Comparison of ENCODE assay signal across 8 mouse cellular contexts in the genomic region with DNA sequence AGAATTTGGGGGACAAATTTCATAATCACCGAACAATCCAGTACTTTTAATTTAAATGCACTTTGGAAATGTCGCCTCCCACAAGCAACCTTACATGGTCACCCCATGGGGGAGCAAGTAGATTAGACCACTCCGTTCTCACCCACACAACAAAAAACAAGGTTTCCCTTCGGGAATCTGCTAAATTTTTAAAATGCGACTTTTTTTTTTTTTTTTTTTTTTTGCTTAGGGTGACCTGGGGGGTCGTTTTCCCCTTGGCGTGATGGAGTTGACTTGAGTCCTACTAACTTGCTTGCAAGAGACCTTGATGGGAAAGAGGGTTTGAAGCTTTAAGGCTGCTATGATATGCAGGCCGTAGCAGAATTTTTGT. TPM values are rescaled to one million over a fixed set of nuclear protein-coding genes. Genes with fewer than 3 reads are reported as not detected.
DNase-seq lines count a peak whose midpoint lies in the region; ATAC-seq and TF ChIP-seq lines count a peak whose summit lies in the region.

No protein-coding gene starts in this region.

- H3K4me1 ChIP-seq in heart, postnatal 0 days (ENCODE audit: control insufficient read depth, insufficient read depth), result peaks cover 36% of the 10 kb centered on the region
- H3K4me1 ChIP-seq in hindbrain, embryonic 13.5 days (replicated peaks), result peaks cover 38% of the 10 kb centered on the region
- H3K4me1 ChIP-seq in midbrain, embryonic 13.5 days (replicated peaks), result peaks cover 25% of the 10 kb centered on the region

- no peaks in the 10 kb centered on the region for H3K36me3 ChIP-seq in heart, postnatal 0 days (replicated peaks; ENCODE audit: control insufficient read depth, insufficient read depth, low read length)
- no peaks in the 10 kb centered on the region for H3K36me3 ChIP-seq in hindbrain, embryonic 13.5 days
- H3K36me3 ChIP-seq in midbrain, embryonic 13.5 days, result no peaks in the 10 kb centered on the region

- H3K4me2 ChIP-seq in heart, postnatal 0 days (ENCODE audit: low read depth, low read length), result peak overlapping the region; percentile 72
- H3K4me2 ChIP-seq in hindbrain, embryonic 13.5 days, result peak overlapping the region; percentile 96
- peak overlapping the region; percentile 79 for H3K4me2 ChIP-seq in midbrain, embryonic 13.5 days (replicated peaks)

- no peaks in the 10 kb centered on the region for H3K27me3 ChIP-seq in heart, postnatal 0 days (ENCODE audit: control insufficient read depth, insufficient read depth, low read length)
- peaks cover 27% of the 10 kb centered on the region for H3K27me3 ChIP-seq in hindbrain, embryonic 13.5 days
- H3K27me3 ChIP-seq in midbrain, embryonic 13.5 days, result peaks cover 27% of the 10 kb centered on the region

- ATAC-seq in heart, postnatal 0 days (ENCODE audit: insufficient read depth, low read depth), result no peak
- no peak for ATAC-seq in hindbrain, embryonic 13.5 days (ENCODE audit: low FRiP score)
- no peak; the same call in 1 of the 2 replicates for ATAC-seq in midbrain, embryonic 13.5 days

- peak overlapping the region; percentile 73 for H3K27ac ChIP-seq in heart, postnatal 0 days (ENCODE audit: low read depth)
- H3K27ac ChIP-seq in hindbrain, embryonic 13.5 days, result peak overlapping the region; percentile 40; the same call in 1 of the 2 replicates
- peak overlapping the region; percentile 17; the same call in 1 of the 2 replicates for H3K27ac ChIP-seq in midbrain, embryonic 13.5 days

- H3K9ac ChIP-seq in heart, postnatal 0 days (replicated peaks; ENCODE audit: low read depth, low read length), result peak overlapping the region; percentile 53; the same call in 1 of the 2 replicates
- H3K9ac ChIP-seq in hindbrain, embryonic 13.5 days, result no peak overlapping the region
- no peak overlapping the region for H3K9ac ChIP-seq in midbrain, embryonic 13.5 days (replicated peaks)

- TF ChIP-seq CTCF in heart, postnatal 0 days (IDR thresholded peaks at IDR 0.05; ENCODE audit: low read depth), result no peak

- DNase-seq in heart, postnatal 0 days (ENCODE audit: low spot score), result no peak
- DNase-seq in heart, adult 9 months (ENCODE audit: low spot score in 2 of 2), result no peak
- DNase-seq in R1 (ENCODE audit: low read depth, low spot score), result peak; percentile 16
- DNase-seq in urinary bladder, postnatal 10 days (ENCODE audit: low spot score), result no peak
- DNase-seq in adrenal gland, postnatal 14 days, result no peak
- no peak for DNase-seq in Muller cell, postnatal 12 days (ENCODE audit: inconsistent ontology term)

- 14% methylated on average over 8 of the region's 8 CpGs for WGBS in heart, postnatal 0 days
- 21% methylated on average over 8 of the region's 8 CpGs for WGBS in hindbrain, embryonic 13.5 days
- WGBS in midbrain, embryonic 13.5 days, result 14% methylated on average over 8 of the region's 8 CpGs

- no peaks in the 10 kb centered on the region for H3K9me3 ChIP-seq in heart, postnatal 0 days (replicated peaks; ENCODE audit: control insufficient read depth, low read length)
- no peaks in the 10 kb centered on the region for H3K9me3 ChIP-seq in hindbrain, embryonic 13.5 days
- no peaks in the 10 kb centered on the region for H3K9me3 ChIP-seq in midbrain, embryonic 13.5 days

- no peak for TF ChIP-seq EP300 in heart, postnatal 0 days (IDR thresholded peaks at IDR 0.05; ENCODE audit: low read depth)

- peak overlapping the region; percentile 84 for H3K4me3 ChIP-seq in heart, postnatal 0 days (ENCODE audit: low read depth, low read length)
- H3K4me3 ChIP-seq in hindbrain, embryonic 13.5 days, result peak overlapping the region; percentile 59; the same call in 1 of the 2 replicates
- peak overlapping the region; percentile 55 for H3K4me3 ChIP-seq in midbrain, embryonic 13.5 days (replicated peaks)

RNA-seq across cellular contexts. Expression of gene Rassf3, which starts 0.8 kb away (rescaled TPM):
- 27.9 and 32.3 TPM in 2 replicates for total RNA-seq in heart, postnatal 0 days (2014; rRNA removed; ENCODE audit: low replicate concordance)
- polyA plus RNA-seq in heart, postnatal 0 days (2015; fragmentation: Nextera tagmentation; extraction: Ambion mirVana), result 22.0 and 23.4 TPM in 2 replicates
- polyA plus RNA-seq in hindbrain, embryonic 13.5 days (2015; fragmentation: Nextera tagmentation; extraction: Ambion mirVana), result 5.2 and 5.3 TPM in 2 replicates
- polyA plus RNA-seq in midbrain, embryonic 13.5 days (2015; fragmentation: Nextera tagmentation; extraction: Ambion mirVana), result 3.7 and 4.6 TPM in 2 replicates
- 40.1 and 41.1 TPM in 2 replicates for total RNA-seq in adrenal gland, postnatal 14 days (2021)

Comparison
In these comparisons a context has a peak if more than half of its experiments do, and no peak if none do; other contexts are left out.
1. H3K27ac ChIP-seq: peak in every context shown above with its lines; median percentile 73 in heart, postnatal 0 days; 40 in hindbrain, embryonic 13.5 days; 17 in midbrain, embryonic 13.5 days.